Mouse (Mus musculus) MEL (cell line): ENCODE results near the gene Gm10197. TPM values are rescaled to one million over a fixed set of nuclear protein-coding genes. Genes with fewer than 3 reads are reported as not detected.

Experiments used
- DNase-seq: peaks from one replicate; pipeline ENCODE4 v3.0.0; 2011; ENCODE audit warnings: low read depth, low spot score
- H3K27ac ChIP-seq: 2 replicates; pipeline ENCODE4 v1.5.1; 2012; ENCODE audit warnings: low read depth, mild to moderate bottlenecking, control low read depth, low read length, moderate library complexity; ENCODE audit not compliant: control insufficient read depth
- H3K27me3 ChIP-seq, 2 experiments: fragments of 150-350 bp in 1 of 2; sonication (generic) in 1 of 2; 2 replicates each; pipeline ENCODE4 v1.6.1; 2012; ENCODE audit warnings: low read length in 2 of 2, mild to moderate bottlenecking in 2 of 2, improper control_type of control experiment in 1 of 2, moderate library complexity in 1 of 2; ENCODE audit not compliant: insufficient read depth in 2 of 2, control insufficient read depth in 1 of 2
- H3K36me3 ChIP-seq, 2 experiments: 2 replicates each; pipeline ENCODE4 v1.6.1; 2012 to 2014; ENCODE audit warnings: low read length in 2 of 2, improper control_type of control experiment in 1 of 2, inconsistent platforms in 1 of 2, mild to moderate bottlenecking in 1 of 2; ENCODE audit not compliant: insufficient read depth in 2 of 2, control insufficient read depth in 1 of 2
- H3K4me1 ChIP-seq, 2 experiments: fragments of 150-350 bp in 1 of 2; sonication (generic) in 1 of 2; 2 replicates each; pipeline ENCODE4 v1.6.1; 2012; ENCODE audit warnings: low read length in 2 of 2, improper control_type of control experiment in 1 of 2, mild to moderate bottlenecking in 1 of 2; ENCODE audit not compliant: insufficient read depth in 2 of 2, control insufficient read depth in 1 of 2
- H3K4me3 ChIP-seq, 2 experiments: fragments of 150-350 bp in 1 of 2; sonication (generic) in 1 of 2; 2 replicates each; pipeline ENCODE4 v1.5.1; 2012; ENCODE audit warnings: low read depth in 2 of 2, low read length in 2 of 2, mild to moderate bottlenecking in 2 of 2, moderate library complexity in 2 of 2, control low read depth in 1 of 2, improper control_type of control experiment in 1 of 2; ENCODE audit not compliant: control insufficient read depth in 1 of 2, insufficient read depth in 1 of 2
- H3K79me2 ChIP-seq: 2 replicates; pipeline ENCODE4 v1.6.1; 2012; ENCODE audit warnings: mild to moderate bottlenecking, low read length, moderate library complexity; ENCODE audit not compliant: control insufficient read depth, poor library complexity, insufficient read depth
- H3K9ac ChIP-seq: 2 replicates; pipeline ENCODE4 v1.6.1; 2012; ENCODE audit warnings: low read depth, mild to moderate bottlenecking, control low read depth, low read length, moderate library complexity; ENCODE audit not compliant: control insufficient read depth, poor library complexity, severe bottlenecking
- H3K9me3 ChIP-seq: fragments of 150-350 bp; sonication (generic); replicated peaks from 2 replicates; pipeline ENCODE4 v1.6.1; 2012; ENCODE audit warnings: mild to moderate bottlenecking, low read length, improper control_type of control experiment, moderate library complexity; ENCODE audit not compliant: insufficient read depth
- BHLHE40 ChIP-seq: IDR thresholded peaks from 2 replicates; pipeline ENCODE4 v1.6.1; 2012; ENCODE audit warnings: low read depth, mild to moderate bottlenecking, inconsistent platforms, low read length, improper control_type of control experiment, borderline replicate concordance
- CHD2 ChIP-seq: IDR thresholded peaks from 2 replicates; pipeline ENCODE4 v1.6.1; 2011; ENCODE audit warnings: low read length, improper control_type of control experiment
- CTCF ChIP-seq, 3 experiments: IDR thresholded peaks in 2 of 3; conservative IDR thresholded peaks in 1 of 3; 2 replicates each; pipeline ENCODE4 v1.5.1; 2011 to 2012; ENCODE audit warnings: low read length in 3 of 3, low read depth in 2 of 3, mild to moderate bottlenecking in 2 of 3, improper control_type of control experiment in 1 of 3, inconsistent platforms in 1 of 3, mixed read lengths in 1 of 3, moderate library complexity in 1 of 3; ENCODE audit not compliant: control insufficient read depth in 1 of 3, insufficient read depth in 1 of 3, poor library complexity in 1 of 3, severe bottlenecking in 1 of 3
- ELF1 ChIP-seq: IDR thresholded peaks from 2 replicates; pipeline ENCODE4 v1.6.1; 2014; ENCODE audit warnings: low read depth, mild to moderate bottlenecking, inconsistent platforms, low read length, improper control_type of control experiment, moderate library complexity
- GABPA ChIP-seq: IDR thresholded peaks from 2 replicates; pipeline ENCODE4 v1.6.1; 2012; ENCODE audit warnings: low read depth, mild to moderate bottlenecking, inconsistent platforms, low read length, improper control_type of control experiment, moderate library complexity
- GATA1 ChIP-seq: IDR thresholded peaks from 2 replicates; pipeline ENCODE4 v1.6.1; 2011; ENCODE audit warnings: low read depth, low read length, improper control_type of control experiment
- MEF2A ChIP-seq: IDR thresholded peaks from 2 replicates; pipeline ENCODE4 v1.6.1; 2014; ENCODE audit warnings: low read depth, mild to moderate bottlenecking, inconsistent platforms, low read length, improper control_type of control experiment; ENCODE audit not compliant: poor library complexity, insufficient replicate concordance, severe bottlenecking; ENCODE audit errors: extremely low read depth
- MXI1 ChIP-seq: IDR thresholded peaks from 2 replicates; pipeline ENCODE4 v1.6.1; 2011; ENCODE audit warnings: mild to moderate bottlenecking, low read depth, low read length, improper control_type of control experiment
- MYC ChIP-seq: IDR thresholded peaks from 2 replicates; pipeline ENCODE4 v1.6.1; 2011; ENCODE audit warnings: low read depth, mild to moderate bottlenecking, low read length, improper control_type of control experiment, moderate library complexity
- POLR2AphosphoS2 ChIP-seq: IDR thresholded peaks from 2 replicates; pipeline ENCODE4 v1.6.1; 2011; ENCODE audit warnings: low read length, improper control_type of control experiment
- RAD21 ChIP-seq: IDR thresholded peaks from 2 replicates; pipeline ENCODE4 v1.6.1; 2011; ENCODE audit warnings: mild to moderate bottlenecking, low read depth, low read length, improper control_type of control experiment
- SIN3A ChIP-seq: IDR thresholded peaks from 2 replicates; pipeline ENCODE4 v1.6.1; 2012; ENCODE audit warnings: low read length, improper control_type of control experiment, inconsistent platforms
- SMC3 ChIP-seq: IDR thresholded peaks from 2 replicates; pipeline ENCODE4 v1.6.1; 2011; ENCODE audit warnings: low read depth, low read length, improper control_type of control experiment
- TCF12 ChIP-seq: IDR thresholded peaks from 2 replicates; pipeline ENCODE4 v1.6.1; 2014; ENCODE audit warnings: low read depth, mild to moderate bottlenecking, inconsistent platforms, low read length, improper control_type of control experiment, moderate library complexity
- UBTF ChIP-seq: IDR thresholded peaks from 2 replicates; pipeline ENCODE4 v1.6.1; 2012; ENCODE audit warnings: low read depth, mild to moderate bottlenecking, inconsistent platforms, low read length, improper control_type of control experiment, moderate library complexity, borderline replicate concordance; ENCODE audit not compliant: insufficient read depth
- ZC3H11A ChIP-seq: IDR thresholded peaks from 2 replicates; pipeline ENCODE4 v1.6.1; 2012; ENCODE audit warnings: low read depth, mild to moderate bottlenecking, inconsistent platforms, low read length, improper control_type of control experiment
- polyA plus RNA-seq, 2 experiments: library from polyadenylated mRNA; stranded (reverse) in 1 of 2; unstranded in 1 of 2; fragments of >175 nt in 1 of 2; fragments of >200 nt in 1 of 2; gene quantifications; 2 replicates each; pipeline versions ENCODE4 v1.2.1 to v1.2.4; 2012; ENCODE audit warnings: low replicate concordance in 2 of 2, low read depth in 1 of 2; ENCODE audit not compliant: insufficient read length in 2 of 2, insufficient read depth in 1 of 2, missing spikeins in 1 of 2
- total RNA-seq: library from RNA; depleted of rRNA; stranded (reverse); fragments of 300-350 nt; gene quantifications from 2 replicates; pipeline ENCODE4 v1.2.3, GENCODE M21; 2012

The Gm10197 gene
- total and polyA plus RNA-seq, 3 experiments = 5.4 to 53.0 TPM; not detected in 1

DNA sequence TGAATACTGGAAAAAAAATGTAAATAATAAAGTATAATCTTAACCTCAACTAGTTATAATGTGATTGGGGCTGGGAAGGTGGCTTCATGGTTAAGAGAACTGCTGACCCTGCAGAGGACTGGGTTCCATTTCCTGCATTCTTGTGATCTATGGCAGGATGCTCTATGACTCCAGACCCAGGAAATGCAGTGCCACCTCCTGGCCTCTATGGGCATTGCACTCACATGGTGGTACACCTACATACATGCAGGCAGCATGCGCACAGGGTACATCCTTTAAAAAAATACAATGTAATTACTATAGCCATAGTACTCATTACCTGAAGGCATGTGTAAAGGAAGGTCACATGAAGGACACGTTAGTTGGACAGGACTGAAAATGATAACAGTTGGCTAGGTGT is 8.6 kb downstream of the Gm10197 start:
- DNase-seq = peak; percentile 77
- TF ChIP-seq RAD21 (peak; percentile 61), TCF12 (no peak), MXI1 (no peak), UBTF (no peak), SMC3 (peak; percentile 82), POLR2AphosphoS2 (no peak), GABPA (no peak), GATA1 (no peak), CHD2 (no peak), ZC3H11A (0 out of 2 replicates have a peak, but pooled peaks have one; percentile 18), BHLHE40 (no peak), SIN3A (no peak), CTCF (IDR thresholded peaks at IDR 0.05 in 2 of 3, conservative IDR thresholded peaks at IDR 0.05 in 1 of 3; ENCODE audit: control insufficient read depth in 1 of 3, insufficient read depth in 1 of 3, low read depth in 2 of 3, low read length in 3 of 3, poor library complexity in 1 of 3, severe bottlenecking in 1 of 3) (peak; percentile 73 to 83 (median 76)), MEF2A (no peak), MYC (no peak)
- H3K27me3 ChIP-seq = no peaks in the 10 kb centered on the region
- H3K4me1 ChIP-seq = peaks cover 6 to 8% of the 10 kb centered on the region in 2 experiments; a peak in 3 of 4 replicates
- no peak overlapping the region for H3K27ac ChIP-seq
- no peak overlapping the region for H3K4me3 ChIP-seq
- no peaks in the 10 kb centered on the region for H3K79me2 ChIP-seq
- H3K9ac ChIP-seq = no peak overlapping the region
- no peaks in the 10 kb centered on the region for H3K9me3 ChIP-seq
- H3K36me3 ChIP-seq = peaks cover 0 to 11% of the 10 kb centered on the region in 2 experiments; a peak in 2 of 4 replicates

DNA sequence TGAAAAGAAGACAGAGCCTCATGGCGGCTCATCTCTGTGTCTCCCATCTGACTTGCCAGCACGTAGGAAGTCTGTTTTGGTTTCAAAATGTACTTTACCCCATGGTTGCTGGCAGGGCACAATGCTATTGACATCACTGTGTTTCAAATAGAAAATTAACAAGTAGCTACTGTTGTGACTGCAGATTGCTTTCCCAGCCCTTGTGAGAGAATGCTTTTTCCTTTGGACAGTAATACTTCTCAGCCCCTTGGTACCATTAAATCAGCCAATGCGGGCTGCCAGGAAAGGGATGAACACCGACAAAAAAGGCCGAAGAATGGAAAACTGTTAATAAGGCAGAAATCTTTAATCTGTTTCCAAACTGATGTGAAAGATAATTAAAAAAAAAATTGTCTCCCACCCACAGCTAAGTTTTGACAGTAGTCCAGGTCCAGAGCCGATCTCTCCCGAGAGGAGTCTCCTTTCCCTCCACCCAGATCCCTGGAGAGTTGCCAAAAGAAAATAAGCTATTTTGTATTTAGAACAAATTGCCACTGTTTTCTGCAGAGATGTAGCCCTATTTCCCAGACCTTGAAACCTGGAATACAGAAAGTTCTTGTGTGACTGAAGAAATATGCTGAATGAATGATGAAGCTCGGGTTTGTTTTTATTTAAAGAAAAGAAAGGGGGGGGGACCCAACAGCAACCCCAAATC is 11.2 kb downstream of the Gm10197 start:
- Histone ChIP-seq H3K79me2 (no peaks in the 10 kb centered on the region), H3K27me3 (no peaks in the 10 kb centered on the region), H3K4me3 (no peak overlapping the region), H3K27ac (no peak overlapping the region), H3K9ac (no peak overlapping the region), H3K4me1 (peaks cover 6 to 8% of the 10 kb centered on the region in 2 experiments; a peak in 3 of 4 replicates), H3K36me3 (peaks cover 0 to 11% of the 10 kb centered on the region in 2 experiments; a peak in 2 of 4 replicates), H3K9me3 (no peaks in the 10 kb centered on the region)
- no peak for TF ChIP-seq ELF1
- DNase-seq = no peak
